Mouse (Mus musculus) liver, embryonic 14.5 days (tissue): ENCODE data around the gene Gba. TPM values are rescaled to one million over a fixed set of nuclear protein-coding genes. Genes with fewer than 3 reads are reported as not detected.

Experiments used
- ATAC-seq: fragments of 200-750 bp; cut with Nextera tagmentation; 2 replicates; pipeline ENCODE4 v1.8.0; 2017; ENCODE audit warnings: moderate number of reproducible peaks, mild to moderate bottlenecking, moderate library complexity; ENCODE audit not compliant: insufficient read depth
- DNase-seq, 3 experiments: peaks; one replicate each; pipeline ENCODE4 v3.0.0-alpha.2; 2012 to 2013; ENCODE audit warnings: low read depth in 3 of 3, low spot score in 3 of 3
- H3K27ac ChIP-seq: fragments of 300-500 bp; sonication (generic); 2 replicates; pipeline ENCODE4 v1.5.1; 2014; ENCODE audit warnings: moderate library complexity, mild to moderate bottlenecking, control low read depth, inconsistent platforms
- H3K27me3 ChIP-seq: fragments of 300-500 bp; sonication (generic); 2 replicates; pipeline ENCODE4 v1.6.1; 2014; ENCODE audit warnings: mild to moderate bottlenecking, low read length, moderate library complexity; ENCODE audit not compliant: control insufficient read depth, insufficient read depth
- H3K36me3 ChIP-seq: fragments of 300-500 bp; sonication (generic); replicated peaks from 2 replicates; pipeline ENCODE4 v1.6.1; 2014; ENCODE audit warnings: low read depth; ENCODE audit not compliant: control insufficient read depth, insufficient read depth
- H3K4me1 ChIP-seq, 2 experiments: fragments of 200-500 bp in 1 of 2; fragments of 300-500 bp in 1 of 2; sonication (generic) in 1 of 2; replicated peaks; 2 replicates each; pipeline ENCODE4 v1.6.1; 2012 to 2014; ENCODE audit warnings: antibody characterized with exemption in 1 of 2, inconsistent platforms in 1 of 2, low read length in 1 of 2; ENCODE audit not compliant: control insufficient read depth in 2 of 2, insufficient read depth in 2 of 2
- H3K4me2 ChIP-seq: fragments of 300-500 bp; sonication (generic); 2 replicates; pipeline ENCODE4 v1.6.1; 2014; ENCODE audit warnings: low read depth, mild to moderate bottlenecking, control low read depth, moderate library complexity
- H3K4me3 ChIP-seq, 2 experiments: fragments of 200-500 bp in 1 of 2; fragments of 300-500 bp in 1 of 2; sonication (generic) in 1 of 2; 2 replicates each; pipeline ENCODE4 v1.5.1; 2012 to 2014; ENCODE audit warnings: low read depth in 2 of 2, low read length in 2 of 2, mild to moderate bottlenecking in 2 of 2, control low read depth in 1 of 2, inconsistent platforms in 1 of 2, moderate library complexity in 1 of 2; ENCODE audit not compliant: insufficient read depth in 1 of 2
- H3K9ac ChIP-seq: fragments of 300-500 bp; sonication (generic); replicated peaks from 2 replicates; pipeline ENCODE4 v1.6.1; 2014; ENCODE audit warnings: mild to moderate bottlenecking, control low read depth, moderate library complexity
- H3K9me3 ChIP-seq: fragments of 300-500 bp; sonication (generic); 2 replicates; pipeline ENCODE4 v1.6.1; 2016; ENCODE audit warnings: low read length, mixed read lengths; ENCODE audit not compliant: control insufficient read depth
- CTCF ChIP-seq: IDR thresholded peaks from 2 replicates; pipeline ENCODE4 v1.5.1; 2016; ENCODE audit warnings: antibody characterized with exemption, low read depth, control low read depth
- EP300 ChIP-seq: IDR thresholded peaks from 2 replicates; pipeline ENCODE4 v1.6.1; 2016; ENCODE audit warnings: antibody characterized with exemption, low read depth
- whole genome bisulfite sequencing: fragments of 180-500 bp; shearing (Covaris S2); extraction: QIAGEN DNeasy Blood & Tissue Kit; methylation state at CpG from one replicate; pipeline ENCODE4 v1.1.7; 2014; ENCODE audit not compliant: insufficient replicate concordance; 5-methylcytosine and 5-hydroxymethylcytosine counted together
- polyA plus RNA-seq, 2 experiments: library from polyadenylated mRNA; depleted of rRNA in 1 of 2; stranded (reverse) in 1 of 2; unstranded in 1 of 2; fragments of >200 nt; fragmentation: Nextera tagmentation in 1 of 2; extraction: Ambion mirVana in 1 of 2; gene quantifications; 2 replicates each; pipeline versions ENCODE4 v1.2.1 to v1.2.3; 2012 to 2014

Gba gene
- polyA plus RNA-seq, 2 experiments = 16.5 to 21.2 TPM

GRCm38 (mm10) chr3:89195979-89196877, 6.5 kb upstream of the Gba start:
- ATAC-seq (peak; percentile 95), DNase-seq (peak; percentile 75 to 83 (median 76))
- no peaks in the 10 kb centered on the region for H3K27me3 ChIP-seq
- H3K4me3 ChIP-seq = peak overlapping the region; percentile 48 to 88
- H3K4me1 ChIP-seq = peaks cover 6 to 13% of the 10 kb centered on the region in 2 experiments
- 7% methylated on average over 33 of the region's 33 CpGs for WGBS
- TF ChIP-seq EP300 (no peak), CTCF (peak; percentile 57)
- H3K9ac ChIP-seq = peak overlapping the region; percentile 38
- no peaks in the 10 kb centered on the region for H3K36me3 ChIP-seq
- H3K4me2 ChIP-seq = peak overlapping the region; percentile 76
- no peak overlapping the region for H3K27ac ChIP-seq
- no peaks in the 10 kb centered on the region for H3K9me3 ChIP-seq

- Histone ChIP-seq H3K4me3 (no peak overlapping the region), H3K4me2 (no peak overlapping the region), H3K4me1 (peaks cover 6 to 18% of the 10 kb centered on the region in 2 experiments), H3K27me3 (no peaks in the 10 kb centered on the region), H3K9ac (no peak overlapping the region), H3K9me3 (no peaks in the 10 kb centered on the region), H3K27ac (no peak overlapping the region), H3K36me3 (no peaks in the 10 kb centered on the region)
- ATAC-seq (no peak), DNase-seq (no peak)
- 43% methylated on average over 3 of the region's 3 CpGs for WGBS
- TF ChIP-seq CTCF = no peak
- TF ChIP-seq EP300 = no peak
These were observed 2.9 kb upstream of the Gba start for GRCm38 (mm10) chr3:89199839-89200238.

GRCm38 (mm10) chr3:89203142-89203514, 400 bp downstream of the Gba start:
- H3K27me3 ChIP-seq = no peaks in the 10 kb centered on the region
- peak overlapping the region; percentile 64 for H3K9ac ChIP-seq
- TF ChIP-seq EP300 (no peak), CTCF (no peak)
- peak overlapping the region; percentile 38 for H3K27ac ChIP-seq
- peak overlapping the region; percentile 64 to 95 for H3K4me3 ChIP-seq
- no peaks in the 10 kb centered on the region for H3K9me3 ChIP-seq
- peaks cover 7% of the 10 kb centered on the region; the same call in 1 of the 2 replicates for H3K36me3 ChIP-seq
- 26% methylated on average over 5 of the region's 5 CpGs for WGBS
- H3K4me2 ChIP-seq = peak overlapping the region; percentile 80
- ATAC-seq (peak; percentile 26; the same call in 1 of the 2 replicates), DNase-seq (no peak)
- peaks cover 0 to 5% of the 10 kb centered on the region in 2 experiments; a peak in 3 of 4 replicates for H3K4me1 ChIP-seq

- H3K4me3 ChIP-seq = no peak overlapping the region
- no peak overlapping the region for H3K4me2 ChIP-seq
- peaks cover 0 to 5% of the 10 kb centered on the region in 2 experiments; a peak in 3 of 4 replicates for H3K4me1 ChIP-seq
- WGBS = 84% methylated on average over 7 of the region's 7 CpGs
- no peaks in the 10 kb centered on the region for H3K9me3 ChIP-seq
- ATAC-seq = no peak
- DNase-seq = no peak
- H3K27me3 ChIP-seq = no peaks in the 10 kb centered on the region
- no peak overlapping the region for H3K27ac ChIP-seq
- TF ChIP-seq EP300 = no peak
- no peak for TF ChIP-seq CTCF
- no peak overlapping the region for H3K9ac ChIP-seq
- peaks cover 18% of the 10 kb centered on the region for H3K36me3 ChIP-seq
These were observed 3.4 kb downstream of the Gba start for GRCm38 (mm10) chr3:89206079-89206478.

GRCm38 (mm10) chr3:89206695-89207094, 4.0 kb downstream of the Gba start:
- ATAC-seq (no peak), DNase-seq (no peak)
- no peak for TF ChIP-seq EP300
- TF ChIP-seq CTCF = no peak
- Histone ChIP-seq H3K9me3 (no peaks in the 10 kb centered on the region), H3K4me1 (peaks cover 0 to 5% of the 10 kb centered on the region in 2 experiments; a peak in 3 of 4 replicates), H3K27me3 (no peaks in the 10 kb centered on the region), H3K36me3 (peaks cover 18% of the 10 kb centered on the region), H3K4me3 (no peak overlapping the region), H3K27ac (no peak overlapping the region), H3K4me2 (no peak overlapping the region), H3K9ac (no peak overlapping the region)
- 76% methylated on average over 2 of the region's 2 CpGs for WGBS
